Comparison of ENCODE assay signal across 8 mouse cellular contexts in genomic region chr19:5297903-5298800, GRCm38 (mm10). TPM values are rescaled to one million over a fixed set of nuclear protein-coding genes. Genes with fewer than 3 reads are reported as not detected.
DNase-seq lines count a peak whose midpoint lies in the region; ATAC-seq and TF ChIP-seq lines count a peak whose summit lies in the region.

TSS of gene Gal3st3 (plus strand) at chr19:5298331.

- H3K36me3 ChIP-seq in lung, postnatal 0 days (ENCODE audit: insufficient read depth, low read length), result 0 out of 2 replicates have a peak, but pooled peaks cover under 1% of the 10 kb centered on the region
- H3K36me3 ChIP-seq in forebrain, embryonic 11.5 days (ENCODE audit: control insufficient read depth, insufficient read depth, low read length), result no peaks in the 10 kb centered on the region; the same call in 1 of the 2 replicates
- H3K36me3 ChIP-seq in intestine, embryonic 15.5 days, result no peaks in the 10 kb centered on the region; the same call in 1 of the 2 replicates
- H3K36me3 ChIP-seq in midbrain, embryonic 10.5 days, result peaks cover 16% of the 10 kb centered on the region

- intact Hi-C loops in gastrocnemius, postnatal 36 days (cut with DNase I), result no loop called here

- no peak for DNase-seq in lung, postnatal 0 days (ENCODE audit: low spot score)
- DNase-seq in lung, adult 18-20 months, result no peak
- DNase-seq in forebrain, embryonic 11.5 days (ENCODE audit: low spot score), result peak; percentile 83
- peak; percentile 68 for DNase-seq in midbrain, embryonic 10.5 days (ENCODE audit: low spot score)
- no peak for DNase-seq in thymus, postnatal 25 days
- no peak for DNase-seq in adrenal gland, postnatal 4 days (ENCODE audit: low spot score in 2 of 2)
- DNase-seq in gastrocnemius, postnatal 36 days, result no peak

- TF ChIP-seq EP300 in lung, postnatal 0 days (IDR thresholded peaks at IDR 0.05), result no peak

- no peaks in the 10 kb centered on the region for H3K27me3 ChIP-seq in lung, postnatal 0 days (replicated peaks; ENCODE audit: insufficient read depth, low read length)
- H3K27me3 ChIP-seq in forebrain, embryonic 11.5 days (ENCODE audit: control insufficient read depth, insufficient read depth, low read length), result no peaks in the 10 kb centered on the region
- H3K27me3 ChIP-seq in intestine, embryonic 15.5 days (replicated peaks), result no peaks in the 10 kb centered on the region
- no peaks in the 10 kb centered on the region for H3K27me3 ChIP-seq in midbrain, embryonic 10.5 days (ENCODE audit: low read depth, poor library complexity, severe bottlenecking)

- peak within 1 kb of the TSS; percentile 53 for H3K4me2 ChIP-seq in lung, postnatal 0 days (replicated peaks; ENCODE audit: low read depth, low read length)
- peak within 1 kb of the TSS; percentile 51 for H3K4me2 ChIP-seq in forebrain, embryonic 11.5 days (ENCODE audit: low read depth, low read length, severe bottlenecking)
- peak within 1 kb of the TSS; percentile 67 for H3K4me2 ChIP-seq in intestine, embryonic 15.5 days (replicated peaks)

- peak within 1 kb of the TSS; percentile 17; the same call in 1 of the 2 replicates for H3K4me3 ChIP-seq in lung, postnatal 0 days (ENCODE audit: low read depth, low read length)
- peak within 1 kb of the TSS; percentile 36 for H3K4me3 ChIP-seq in forebrain, embryonic 11.5 days (ENCODE audit: low read depth, low read length)
- peak within 1 kb of the TSS; percentile 31 for H3K4me3 ChIP-seq in intestine, embryonic 15.5 days (replicated peaks)
- peak within 1 kb of the TSS; percentile 65 for H3K4me3 ChIP-seq in midbrain, embryonic 10.5 days

- no peaks in the 10 kb centered on the region for H3K9me3 ChIP-seq in lung, postnatal 0 days (ENCODE audit: low read length)
- H3K9me3 ChIP-seq in forebrain, embryonic 11.5 days (ENCODE audit: control insufficient read depth, low read length), result no peaks in the 10 kb centered on the region
- H3K9me3 ChIP-seq in intestine, embryonic 15.5 days, result no peaks in the 10 kb centered on the region
- H3K9me3 ChIP-seq in midbrain, embryonic 10.5 days (replicated peaks), result no peaks in the 10 kb centered on the region

- TF ChIP-seq CTCF in lung, postnatal 0 days (IDR thresholded peaks at IDR 0.05), result no peak

- peak within 1 kb of the TSS; percentile 32 for H3K9ac ChIP-seq in lung, postnatal 0 days (replicated peaks; ENCODE audit: low read depth)
- peak within 1 kb of the TSS; percentile 62 for H3K9ac ChIP-seq in forebrain, embryonic 11.5 days (ENCODE audit: low read length)
- peak within 1 kb of the TSS; percentile 46 for H3K9ac ChIP-seq in intestine, embryonic 15.5 days

- ATAC-seq in lung, postnatal 0 days, result no peak
- peak; percentile 57 for ATAC-seq in forebrain, embryonic 11.5 days (replicated peaks; ENCODE audit: low FRiP score)
- no peak for ATAC-seq in intestine, embryonic 15.5 days

- peaks cover 17% of the 10 kb centered on the region; the same call in 1 of the 2 replicates for H3K4me1 ChIP-seq in lung, postnatal 0 days (ENCODE audit: insufficient read depth, low read depth, low read length)
- H3K4me1 ChIP-seq in forebrain, embryonic 11.5 days (replicated peaks; ENCODE audit: control insufficient read depth, insufficient read depth, low read length), result peaks cover 8% of the 10 kb centered on the region
- peaks cover 19% of the 10 kb centered on the region for H3K4me1 ChIP-seq in intestine, embryonic 15.5 days (replicated peaks)
- peaks cover 50% of the 10 kb centered on the region for H3K4me1 ChIP-seq in midbrain, embryonic 10.5 days

- H3K27ac ChIP-seq in lung, postnatal 0 days (ENCODE audit: low read length), result no peak within 1 kb of the TSS
- 0 out of 2 replicates have a peak within 1 kb of the TSS, but pooled peaks have one; percentile 65 for H3K27ac ChIP-seq in forebrain, embryonic 11.5 days (ENCODE audit: low read depth, low read length)
- no peak within 1 kb of the TSS for H3K27ac ChIP-seq in intestine, embryonic 15.5 days
- H3K27ac ChIP-seq in midbrain, embryonic 10.5 days (replicated peaks), result peak within 1 kb of the TSS; percentile 89

- 11% methylated on average over 28 of the region's 32 CpGs for WGBS in lung, postnatal 0 days
- 5% methylated on average over 31 of the region's 32 CpGs for WGBS in forebrain, embryonic 11.5 days
- WGBS in intestine, embryonic 15.5 days, result 11% methylated on average over 31 of the region's 32 CpGs
- WGBS in midbrain, embryonic 10.5 days, result 6% methylated on average over 32 of the region's 32 CpGs

RNA-seq across cellular contexts. Expression of gene Gal3st3, which starts in this region (rescaled TPM):
- 0.55 and 0.57 TPM in 2 replicates for polyA plus RNA-seq in lung, postnatal 0 days (2015; fragmentation: Nextera tagmentation; extraction: Ambion mirVana)
- polyA plus RNA-seq in forebrain, embryonic 11.5 days (2014; fragmentation: Nextera tagmentation; extraction: Ambion mirVana), result 17.2 and 18.9 TPM in 2 replicates
- 2.1 and 2.4 TPM in 2 replicates for polyA plus RNA-seq in intestine, embryonic 15.5 days (2015; fragmentation: Nextera tagmentation; extraction: Ambion mirVana)
- polyA plus RNA-seq in midbrain, embryonic 10.5 days (2016; fragmentation: Nextera tagmentation; extraction: Ambion mirVana), result 10.8 and 15.4 TPM in 2 replicates
- under 1 TPM; 0.45 to 0.67 TPM for total RNA-seq in adrenal gland, postnatal 4 days (2021)
- total RNA-seq in gastrocnemius, postnatal 36 days (2021), result under 1 TPM in 1 of 2 experiments, not detected in 1; 0.10 TPM

Comparison
In these comparisons a context has a peak if more than half of its experiments do, and no peak if none do; other contexts are left out.
1. DNase-seq: peak in forebrain, embryonic 11.5 days (single experiment) and midbrain, embryonic 10.5 days (single experiment); none in lung, postnatal 0 days (single experiment), lung, adult 18-20 months (0 of 2), thymus, postnatal 25 days (single experiment), adrenal gland, postnatal 4 days (0 of 2) and gastrocnemius, postnatal 36 days (0 of 2).
2. H3K27ac ChIP-seq: peak in forebrain, embryonic 11.5 days (single experiment) and midbrain, embryonic 10.5 days (single experiment); none in lung, postnatal 0 days (single experiment) and intestine, embryonic 15.5 days (single experiment).
3. Peak in every context shown above with its lines, with median percentiles within 50 percentile points of each other: H3K4me2 ChIP-seq, H3K4me3 ChIP-seq and H3K9ac ChIP-seq.